Mouse (Mus musculus): ENCODE results near the gene Fam84b. TPM values are rescaled to one million over a fixed set of nuclear protein-coding genes. Genes with fewer than 3 reads are reported as not detected.

Fam84b gene
- total RNA-seq, 2 experiments from 2014 or later, result 12.3 to 16.1 TPM

DNA sequence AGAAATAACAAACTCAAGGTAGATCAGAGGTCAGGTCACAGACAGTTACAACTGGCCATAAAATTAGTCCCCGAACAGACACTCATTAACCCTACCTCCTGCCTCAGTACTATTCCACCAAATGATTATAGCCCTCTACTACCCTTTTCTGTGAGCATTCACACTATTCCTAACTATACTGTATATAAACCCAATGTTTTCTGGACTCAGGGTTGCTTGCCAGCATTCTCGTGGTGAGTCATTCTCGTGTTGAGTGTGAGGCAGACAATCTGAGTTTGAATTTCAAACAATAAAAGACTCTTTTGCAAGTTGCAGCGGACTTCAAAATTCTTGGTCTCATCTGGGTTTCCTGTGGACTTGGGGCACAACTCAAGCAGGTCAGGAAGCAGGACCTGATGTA is 74.5 kb downstream of the Fam84b start:
- intact Hi-C loops (cut with DNase I), result no loop called here
- no peak for DNase-seq (ENCODE audit: extremely low spot score in 1 of 2, low spot score in 2 of 2)

Other genes with a start within 250 kb of the Fam84b start
- not detected for gene A1bg, start 69.2 kb upstream of the Fam84b start, total RNA-seq (2021)